Mouse (Mus musculus) cerebellum, adult 2 months (tissue): Measurements from ENCODE around the gene Usp13.

Experiments used
- CTCF ChIP-seq: fragments of 200-500 bp; IDR thresholded peaks from 2 replicates; pipeline ENCODE4 v1.5.1; 2011; ENCODE audit warnings: low read depth, mild to moderate bottlenecking, control low read depth, low read length, moderate library complexity, borderline replicate concordance; ENCODE audit not compliant: insufficient read depth
- POLR2A ChIP-seq: fragments of 200-500 bp; IDR thresholded peaks from 2 replicates; pipeline ENCODE4 v1.6.1; 2011; ENCODE audit warnings: low read length, control low read depth, borderline replicate concordance; ENCODE audit not compliant: insufficient read depth

DNA sequence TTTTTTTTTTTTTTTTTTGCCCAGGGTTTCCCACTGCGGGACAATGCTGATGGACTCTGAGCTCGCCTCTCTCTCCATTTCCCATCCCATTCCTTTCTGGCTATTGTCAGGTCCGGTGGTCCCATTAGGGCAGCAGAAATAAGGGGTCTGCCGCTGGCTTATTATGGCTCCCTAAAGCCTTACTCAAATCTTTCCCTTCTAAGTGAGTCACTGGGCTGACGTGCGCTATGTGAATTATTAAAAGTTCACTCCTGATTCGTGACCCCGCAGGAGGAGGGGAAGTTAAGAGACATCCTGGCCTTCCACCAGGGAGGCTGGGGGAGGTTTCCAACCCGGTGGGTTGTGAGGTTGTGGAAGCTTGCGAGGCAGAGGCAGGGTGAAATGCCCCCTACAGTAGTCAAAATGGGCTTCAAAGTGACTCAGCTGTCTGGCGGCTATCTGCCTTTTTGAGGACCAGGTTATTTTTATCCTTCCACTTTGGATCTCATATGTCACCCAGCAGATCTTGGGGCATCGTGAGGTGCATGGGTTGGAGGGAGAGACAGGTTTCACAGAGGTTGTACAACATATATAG, 1.1 kb downstream of the Usp13 start:
- no peak for TF ChIP-seq POLR2A
- TF ChIP-seq CTCF = no peak
